Mouse (Mus musculus): ENCODE measurements around the gene Ubn1.

DNA sequence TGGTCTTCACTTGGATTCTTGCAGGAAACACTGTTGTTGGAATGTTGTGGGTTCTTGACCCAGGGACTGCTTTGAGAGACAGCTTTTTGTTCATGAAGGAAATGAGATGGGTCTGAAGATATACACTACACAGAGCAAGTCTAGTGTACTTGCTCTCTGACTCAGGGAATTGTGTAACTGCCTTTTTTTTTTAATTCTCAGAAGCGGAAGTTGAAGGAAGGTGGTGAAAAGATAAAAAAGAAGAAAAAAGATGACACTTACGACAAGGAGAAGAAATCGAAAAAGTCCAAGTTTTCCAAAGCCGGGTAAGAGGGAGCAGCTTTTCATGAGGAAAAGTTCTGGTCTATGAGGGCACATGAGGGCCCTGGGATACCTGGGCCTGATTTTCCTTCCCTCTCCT is 13.6 kb downstream of the Ubn1 start:
- TF ChIP-seq POLR2A (IDR thresholded peaks at IDR 0.05; ENCODE audit: low read depth, low read length) (no peak), HCFC1 (IDR thresholded peaks at IDR 0.05; ENCODE audit: low read depth, low read length) (no peak), ETS1 (conservative IDR thresholded peaks at IDR 0.05; ENCODE audit: low read depth, low read length) (no peak)

Measured in CH12.LX (cell line).